22 mouse cellular contexts compared by ENCODE assay signal in genomic region chr11:29572656-29573055, GRCm38 (mm10). TPM values are rescaled to one million over a fixed set of nuclear protein-coding genes. Genes with fewer than 3 reads are reported as not detected.
DNase-seq lines count a peak whose midpoint lies in the region; ATAC-seq and TF ChIP-seq lines count a peak whose summit lies in the region.
"Had no signal": no experiment of that assay in that cellular context is flagged by ENCODE, and none has a peak within 500 bp of the region (broad histone marks: within the 10 kb centered on the region; RNA-seq: fewer than 3 reads in every experiment).

No protein-coding gene starts in this region.

- H3K4me3 ChIP-seq in kidney, adult 2 months (ENCODE audit: insufficient read depth, low read depth, low read length), result no peak overlapping the region
- no peak overlapping the region for H3K4me3 ChIP-seq in kidney, embryonic 15.5 days (replicated peaks)
- no peak overlapping the region for H3K4me3 ChIP-seq in liver, adult 2 months (ENCODE audit: insufficient read depth, low read depth, low read length)
- H3K4me3 ChIP-seq in liver, postnatal 0 days (ENCODE audit: low read depth, low read length), result no peak overlapping the region

- 58% methylated on average over 2 of the region's 2 CpGs for WGBS in kidney, adult 2 months
- 72% methylated on average over 2 of the region's 2 CpGs for WGBS in kidney, embryonic 15.5 days
- 18% methylated on average over 2 of the region's 2 CpGs for WGBS in liver, adult 2 months
- WGBS in liver, postnatal 0 days (ENCODE audit: insufficient replicate concordance), result 53% methylated on average over 2 of the region's 2 CpGs

- no peak overlapping the region for H3K27ac ChIP-seq in kidney, adult 2 months (ENCODE audit: insufficient read depth, low read depth, low read length)
- no peak overlapping the region for H3K27ac ChIP-seq in kidney, embryonic 15.5 days
- no peak overlapping the region for H3K27ac ChIP-seq in liver, adult 2 months (replicated peaks; ENCODE audit: insufficient read depth, low read depth, low read length)
- H3K27ac ChIP-seq in liver, postnatal 0 days (ENCODE audit: low read depth), result no peak overlapping the region

- no peak for TF ChIP-seq POLR2A in kidney, adult 2 months (IDR thresholded peaks at IDR 0.05; ENCODE audit: low read depth, low read length)
- no peak for TF ChIP-seq POLR2A in liver, adult 2 months (IDR thresholded peaks at IDR 0.05; ENCODE audit: extremely low read depth, insufficient read depth, low read length)

- no peaks in the 10 kb centered on the region for H3K4me1 ChIP-seq in kidney, adult 2 months (ENCODE audit: control insufficient read depth, insufficient read depth, low read length)
- H3K4me1 ChIP-seq in kidney, embryonic 15.5 days, result no peaks in the 10 kb centered on the region
- H3K4me1 ChIP-seq in liver, adult 2 months (ENCODE audit: control insufficient read depth, insufficient read depth, low read length), result no peaks in the 10 kb centered on the region; the same call in 1 of the 2 replicates
- H3K4me1 ChIP-seq in liver, postnatal 0 days (ENCODE audit: insufficient read depth), result no peaks in the 10 kb centered on the region

- TF ChIP-seq CTCF in kidney, adult 2 months (conservative IDR thresholded peaks at IDR 0.05; ENCODE audit: insufficient read depth, insufficient read length, low read depth, low read length), result no peak
- no peak for TF ChIP-seq CTCF in liver, adult 2 months (IDR thresholded peaks at IDR 0.05; ENCODE audit: low read depth, low read length)
- no peak for TF ChIP-seq CTCF in liver, postnatal 0 days (IDR thresholded peaks at IDR 0.05; ENCODE audit: low read depth)

- no peak for TF ChIP-seq EP300 in liver, postnatal 0 days (IDR thresholded peaks at IDR 0.05; ENCODE audit: low read depth)

- no peak overlapping the region for H3K4me2 ChIP-seq in kidney, embryonic 15.5 days
- H3K4me2 ChIP-seq in liver, postnatal 0 days (ENCODE audit: low read depth, low read length), result no peak overlapping the region

- ATAC-seq in kidney, embryonic 15.5 days (replicated peaks; ENCODE audit: low FRiP score), result no peak
- no peak for ATAC-seq in liver, postnatal 0 days
- ATAC-seq: activated CD4-positive, CD25-positive, alpha-beta regulatory T cell, adult 4 months; CD4-positive, CD25-positive, alpha-beta regulatory T cell, adult 4 months; Patski had no signal

- H3K9ac ChIP-seq in kidney, embryonic 15.5 days, result no peak overlapping the region
- H3K9ac ChIP-seq in liver, adult 2 months (ENCODE audit: low read depth, low read length), result no peak overlapping the region
- H3K9ac ChIP-seq in liver, postnatal 0 days (replicated peaks), result no peak overlapping the region

- H3K79me2 ChIP-seq in liver, adult 2 months (ENCODE audit: control insufficient read depth, insufficient read depth, low read length), result no peaks in the 10 kb centered on the region

- peak; percentile 52 for DNase-seq in kidney, adult 2 months
- DNase-seq in kidney, adult 9 months, result peak; percentile 51
- DNase-seq in kidney, adult 8-10 months, result no peak
- peak; percentile 56 for DNase-seq in liver, adult 2 months (ENCODE audit: extremely low read depth, low read depth, low spot score)
- DNase-seq in liver, postnatal 0 days, result no peak
- DNase-seq: adrenal gland, adult 2 months; adrenal gland, adult 8-10 months; adrenal gland, postnatal 10 days; adrenal gland, postnatal 14 days; adrenal gland, postnatal 25 days; adrenal gland, postnatal 36 days; B cell, adult 2 months; cerebellum, adult 11 months; cerebellum, adult 11-12 months; cerebellum, adult 18-20 months had no signal

- no peaks in the 10 kb centered on the region for H3K9me3 ChIP-seq in kidney, embryonic 15.5 days (replicated peaks)
- no peaks in the 10 kb centered on the region for H3K9me3 ChIP-seq in liver, postnatal 0 days (ENCODE audit: low read length)
- H3K9me3 ChIP-seq: G1E had no signal

- no peaks in the 10 kb centered on the region for H3K36me3 ChIP-seq in kidney, adult 2 months (ENCODE audit: control insufficient read depth, insufficient read depth, low read length)
- H3K36me3 ChIP-seq in kidney, embryonic 15.5 days, result no peaks in the 10 kb centered on the region
- no peaks in the 10 kb centered on the region for H3K36me3 ChIP-seq in liver, adult 2 months (ENCODE audit: control insufficient read depth, insufficient read depth, low read length)
- no peaks in the 10 kb centered on the region for H3K36me3 ChIP-seq in liver, postnatal 0 days (replicated peaks; ENCODE audit: insufficient read depth, low read length)
- H3K36me3 ChIP-seq: G1E had no signal

- no peaks in the 10 kb centered on the region for H3K27me3 ChIP-seq in kidney, adult 2 months (replicated peaks; ENCODE audit: control insufficient read depth, insufficient read depth, low read length)
- H3K27me3 ChIP-seq in kidney, embryonic 15.5 days, result no peaks in the 10 kb centered on the region
- no peaks in the 10 kb centered on the region for H3K27me3 ChIP-seq in liver, adult 2 months (ENCODE audit: control insufficient read depth, insufficient read depth, low read length)
- H3K27me3 ChIP-seq in liver, postnatal 0 days (ENCODE audit: insufficient read depth, low read length), result no peaks in the 10 kb centered on the region
- H3K27me3 ChIP-seq: CH12.LX, Patski had no signal

RNA-seq across cellular contexts. Expression of gene Rps27a, which starts 24.7 kb away (rescaled TPM):
- 104 and 156 TPM in 2 replicates for polyA plus RNA-seq in kidney, adult 2 months (2012; rRNA removed)
- polyA plus RNA-seq in kidney, embryonic 15.5 days (2015; fragmentation: Nextera tagmentation; extraction: Ambion mirVana), result 1,122 and 1,248 TPM in 2 replicates
- 499 and 521 TPM in 2 replicates for total RNA-seq in liver, adult 2 months (2014; rRNA removed)
- 58.8 and 67.0 TPM in 2 replicates for polyA plus RNA-seq in liver, adult 2 months (2012; rRNA removed)
- 684 and 729 TPM in 2 replicates for polyA plus RNA-seq in liver, postnatal 0 days (2015; fragmentation: Nextera tagmentation; extraction: Ambion mirVana)

RNA-seq across cellular contexts. Expression of gene Clhc1, which starts 24.9 kb away (rescaled TPM):
- polyA plus RNA-seq in kidney, adult 2 months (2012; rRNA removed), result 0.22 TPM in 1 of 2 replicates, not detected in the other
- 0.18 TPM in 1 of 2 replicates, not detected in the other for polyA plus RNA-seq in kidney, embryonic 15.5 days (2015; fragmentation: Nextera tagmentation; extraction: Ambion mirVana)
- total RNA-seq in liver, adult 2 months (2014; rRNA removed), result 0.28 TPM in 1 of 2 replicates, not detected in the other
- not detected in 2 replicates for polyA plus RNA-seq in liver, adult 2 months (2012; rRNA removed)
- not detected in 2 replicates for polyA plus RNA-seq in liver, postnatal 0 days (2015; fragmentation: Nextera tagmentation; extraction: Ambion mirVana)
- polyA plus RNA-seq: adrenal gland, adult 2 months; C2C12 had no signal

RNA-seq across cellular contexts. Expression of gene Mtif2, which starts 46.4 kb away (rescaled TPM):
- polyA plus RNA-seq in kidney, adult 2 months (2012; rRNA removed), result 10.5 and 13.6 TPM in 2 replicates
- 47.0 and 50.7 TPM in 2 replicates for polyA plus RNA-seq in kidney, embryonic 15.5 days (2015; fragmentation: Nextera tagmentation; extraction: Ambion mirVana)
- total RNA-seq in liver, adult 2 months (2014; rRNA removed), result 23.4 and 26.2 TPM in 2 replicates
- polyA plus RNA-seq in liver, adult 2 months (2012; rRNA removed), result 8.3 and 12.7 TPM in 2 replicates
- polyA plus RNA-seq in liver, postnatal 0 days (2015; fragmentation: Nextera tagmentation; extraction: Ambion mirVana), result 20.2 and 21.2 TPM in 2 replicates

RNA-seq across cellular contexts. Expression of gene Prorsd1, which starts 57.8 kb away (rescaled TPM):
- polyA plus RNA-seq in kidney, adult 2 months (2012; rRNA removed), result 4.2 and 7.8 TPM in 2 replicates
- 28.6 TPM in 2 replicates for polyA plus RNA-seq in kidney, embryonic 15.5 days (2015; fragmentation: Nextera tagmentation; extraction: Ambion mirVana)
- total RNA-seq in liver, adult 2 months (2014; rRNA removed), result 14.6 and 15.8 TPM in 2 replicates
- 3.5 and 4.1 TPM in 2 replicates for polyA plus RNA-seq in liver, adult 2 months (2012; rRNA removed)
- polyA plus RNA-seq in liver, postnatal 0 days (2015; fragmentation: Nextera tagmentation; extraction: Ambion mirVana), result 19.4 and 23.0 TPM in 2 replicates

Comparison
In these comparisons a context has a peak if more than half of its experiments do, and no peak if none do; other contexts are left out.
1. DNase-seq: peak in kidney, adult 2 months (single experiment), kidney, adult 9 months (single experiment) and liver, adult 2 months (single experiment); none in kidney, adult 8-10 months (0 of 2) and liver, postnatal 0 days (single experiment).